Mouse (Mus musculus): ENCODE data around the gene Col27a1. TPM values are rescaled to one million over a fixed set of nuclear protein-coding genes. Genes with fewer than 3 reads are reported as not detected.

Col27a1 gene
- polyA plus RNA-seq, 1 experiment from 2014 or later = 5.7 TPM

DNA sequence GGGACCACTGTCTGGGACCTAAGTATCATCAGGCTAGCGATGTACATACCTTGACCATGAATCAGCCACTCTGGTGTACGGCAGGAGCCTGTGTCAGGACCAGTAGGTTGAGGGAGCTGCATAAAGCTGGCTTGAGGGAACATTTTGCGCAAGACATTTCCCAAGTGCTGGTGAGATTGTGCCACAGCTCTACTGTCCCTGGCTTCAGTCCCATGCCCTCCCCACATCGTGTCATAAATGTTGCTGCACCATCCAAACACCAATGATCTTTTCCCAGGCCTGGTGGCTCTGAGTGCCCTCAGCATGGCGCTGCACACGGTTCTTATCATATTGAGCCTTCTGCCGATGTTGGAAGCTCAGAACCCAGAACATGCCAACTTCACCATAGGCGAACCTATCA lies 130.5 kb downstream of the Col27a1 start, which contains the start of gene Orm1:
Gene Orm1 (plus strand): TSS at position 266 of the 400 bp plus-strand sequence.
- no peak within 1 kb of the TSS for H3K27ac ChIP-seq
- ATAC-seq (replicated peaks; ENCODE audit: low FRiP score, low read depth) = no peak
- no peaks in the 10 kb centered on the region for H3K36me3 ChIP-seq (ENCODE audit: insufficient read depth, low read length)
- H3K4me1 ChIP-seq (replicated peaks; ENCODE audit: insufficient read depth, low read length) = no peaks in the 10 kb centered on the region
- no peak for DNase-seq (ENCODE audit: low spot score)
- H3K9ac ChIP-seq (ENCODE audit: low read depth, low read length) = no peak within 1 kb of the TSS
- no peaks in the 10 kb centered on the region for H3K27me3 ChIP-seq (ENCODE audit: insufficient read depth, low read length)
- WGBS = 91% methylated on average over 8 of the region's 8 CpGs
- no peaks in the 10 kb centered on the region for H3K9me3 ChIP-seq (replicated peaks; ENCODE audit: low read length)
- H3K4me2 ChIP-seq (ENCODE audit: low read length) = no peak within 1 kb of the TSS
- TF ChIP-seq CTCF (IDR thresholded peaks at IDR 0.05; ENCODE audit: low read depth) = no peak
- no peak within 1 kb of the TSS for H3K4me3 ChIP-seq (replicated peaks; ENCODE audit: low read depth, low read length)

GRCm38 (mm10) chr4:63345261-63345660 lies 131.5 kb downstream of the Col27a1 start:
- H3K4me3 ChIP-seq (replicated peaks; ENCODE audit: low read depth, low read length) = no peak overlapping the region
- no peak for TF ChIP-seq CTCF (IDR thresholded peaks at IDR 0.05; ENCODE audit: low read depth)
- H3K36me3 ChIP-seq (ENCODE audit: insufficient read depth, low read length) = no peaks in the 10 kb centered on the region
- H3K4me1 ChIP-seq (replicated peaks; ENCODE audit: insufficient read depth, low read length) = no peaks in the 10 kb centered on the region
- H3K27me3 ChIP-seq (ENCODE audit: insufficient read depth, low read length) = no peaks in the 10 kb centered on the region
- no peak overlapping the region for H3K4me2 ChIP-seq (ENCODE audit: low read length)
- no peak overlapping the region for H3K27ac ChIP-seq
- no peak overlapping the region for H3K9ac ChIP-seq (ENCODE audit: low read depth, low read length)
- no peak for DNase-seq (ENCODE audit: low spot score)
- no peak for ATAC-seq (replicated peaks; ENCODE audit: low FRiP score, low read depth)
- H3K9me3 ChIP-seq (replicated peaks; ENCODE audit: low read length) = no peaks in the 10 kb centered on the region

GRCm38 (mm10) chr4:63346659-63347058 lies 132.9 kb downstream of the Col27a1 start:
- ATAC-seq (replicated peaks; ENCODE audit: low FRiP score, low read depth) (no peak), DNase-seq (ENCODE audit: low spot score) (no peak)
- no peak for TF ChIP-seq CTCF (IDR thresholded peaks at IDR 0.05; ENCODE audit: low read depth)
- no peak overlapping the region for H3K27ac ChIP-seq
- H3K4me2 ChIP-seq (ENCODE audit: low read length) = no peak overlapping the region
- no peaks in the 10 kb centered on the region for H3K4me1 ChIP-seq (replicated peaks; ENCODE audit: insufficient read depth, low read length)
- no peaks in the 10 kb centered on the region for H3K9me3 ChIP-seq (replicated peaks; ENCODE audit: low read length)
- no peak overlapping the region for H3K4me3 ChIP-seq (replicated peaks; ENCODE audit: low read depth, low read length)
- no peak overlapping the region for H3K9ac ChIP-seq (ENCODE audit: low read depth, low read length)
- 75% methylated on average over 4 of the region's 4 CpGs for WGBS
- H3K36me3 ChIP-seq (ENCODE audit: insufficient read depth, low read length) = no peaks in the 10 kb centered on the region
- no peaks in the 10 kb centered on the region for H3K27me3 ChIP-seq (ENCODE audit: insufficient read depth, low read length)

DNA sequence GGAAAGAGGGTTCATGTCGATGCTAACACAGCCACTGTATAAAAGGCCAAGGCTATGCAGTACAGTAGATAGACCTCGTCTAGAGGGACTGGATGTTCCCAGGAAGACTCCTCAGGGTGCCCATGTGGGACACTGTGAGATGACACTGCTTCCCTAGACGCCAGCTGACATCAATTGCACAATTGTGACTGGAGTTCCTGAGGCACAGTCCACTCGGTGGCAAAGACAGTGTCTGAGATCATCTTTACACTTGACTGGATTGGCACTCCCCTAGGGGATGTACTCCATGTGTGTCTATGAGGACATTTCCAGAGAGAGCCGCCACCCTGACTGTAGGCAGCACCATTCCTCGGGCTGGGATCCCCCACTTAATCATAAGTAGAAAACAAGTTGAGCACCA lies 134.7 kb downstream of the Col27a1 start:
- Histone ChIP-seq H3K27me3 (ENCODE audit: insufficient read depth, low read length) (no peaks in the 10 kb centered on the region), H3K27ac (no peak overlapping the region), H3K4me2 (ENCODE audit: low read length) (no peak overlapping the region), H3K9me3 (replicated peaks; ENCODE audit: low read length) (no peaks in the 10 kb centered on the region), H3K4me3 (replicated peaks; ENCODE audit: low read depth, low read length) (no peak overlapping the region), H3K36me3 (ENCODE audit: insufficient read depth, low read length) (no peaks in the 10 kb centered on the region), H3K9ac (ENCODE audit: low read depth, low read length) (no peak overlapping the region), H3K4me1 (replicated peaks; ENCODE audit: insufficient read depth, low read length) (no peaks in the 10 kb centered on the region)
- ATAC-seq (replicated peaks; ENCODE audit: low FRiP score, low read depth) (no peak; the same call in 1 of the 2 replicates), DNase-seq (ENCODE audit: low spot score) (no peak)
- no peak for TF ChIP-seq CTCF (IDR thresholded peaks at IDR 0.05; ENCODE audit: low read depth)
- 70% methylated on average over 6 of the region's 6 CpGs for WGBS

DNA sequence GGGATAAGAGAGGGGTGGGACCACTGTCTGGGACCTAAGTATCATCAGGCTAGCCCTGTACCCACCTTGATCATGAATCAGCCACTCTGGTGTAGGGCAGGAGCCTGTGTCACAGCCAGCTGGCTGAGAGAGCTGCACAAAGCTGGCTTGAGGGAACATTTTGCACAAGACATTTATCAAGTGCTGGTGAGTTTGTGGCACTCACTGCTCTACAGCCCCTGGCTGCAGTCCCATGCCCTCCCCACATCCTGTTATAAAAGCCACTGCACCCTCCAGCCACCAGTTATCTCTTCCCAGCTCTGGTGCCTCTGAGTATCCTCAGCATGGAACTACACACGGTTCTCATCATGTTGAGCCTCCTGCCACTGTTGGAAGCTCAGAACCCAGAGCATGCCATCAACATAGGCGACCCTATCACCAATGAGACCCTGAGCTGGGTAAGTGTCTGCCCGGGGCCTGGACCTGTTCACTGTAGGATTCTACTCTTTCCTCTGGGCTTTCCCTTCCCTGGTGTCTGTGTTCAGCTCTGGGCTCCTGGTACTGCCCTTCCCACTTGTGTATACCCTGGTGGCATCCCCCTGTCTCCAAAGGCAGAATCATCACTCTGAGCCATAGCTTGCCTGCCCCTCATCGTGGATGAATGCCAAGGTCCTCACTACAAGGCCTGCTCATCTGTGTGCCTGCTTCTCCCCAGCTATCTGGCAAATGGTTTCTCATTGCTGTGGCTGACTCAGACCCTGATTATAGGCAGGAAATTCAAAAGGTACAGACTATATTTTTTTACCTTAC lies 142.3 kb downstream of the Col27a1 start, which contains the start of gene Orm3:
Gene Orm3 (plus strand): TSS at position 286 of the 789 bp plus-strand sequence.
- no peak within 1 kb of the TSS for H3K4me2 ChIP-seq (ENCODE audit: low read length)
- H3K27ac ChIP-seq = no peak within 1 kb of the TSS
- no peaks in the 10 kb centered on the region for H3K36me3 ChIP-seq (ENCODE audit: insufficient read depth, low read length)
- DNase-seq (ENCODE audit: low spot score) (no peak), ATAC-seq (replicated peaks; ENCODE audit: low FRiP score, low read depth) (no peak)
- 74% methylated on average over 4 of the region's 4 CpGs for WGBS
- no peak within 1 kb of the TSS for H3K9ac ChIP-seq (ENCODE audit: low read depth, low read length)
- H3K9me3 ChIP-seq (replicated peaks; ENCODE audit: low read length) = no peaks in the 10 kb centered on the region
- no peaks in the 10 kb centered on the region for H3K4me1 ChIP-seq (replicated peaks; ENCODE audit: insufficient read depth, low read length)
- no peak for TF ChIP-seq CTCF (IDR thresholded peaks at IDR 0.05; ENCODE audit: low read depth)
- no peak within 1 kb of the TSS for H3K4me3 ChIP-seq (replicated peaks; ENCODE audit: low read depth, low read length)
- no peaks in the 10 kb centered on the region for H3K27me3 ChIP-seq (ENCODE audit: insufficient read depth, low read length)

- Histone ChIP-seq H3K36me3 (ENCODE audit: insufficient read depth, low read length) (no peaks in the 10 kb centered on the region), H3K9ac (ENCODE audit: low read depth, low read length) (no peak overlapping the region), H3K4me2 (ENCODE audit: low read length) (no peak overlapping the region), H3K27ac (no peak overlapping the region), H3K4me3 (replicated peaks; ENCODE audit: low read depth, low read length) (no peak overlapping the region), H3K9me3 (replicated peaks; ENCODE audit: low read length) (no peaks in the 10 kb centered on the region), H3K27me3 (ENCODE audit: insufficient read depth, low read length) (no peaks in the 10 kb centered on the region), H3K4me1 (replicated peaks; ENCODE audit: insufficient read depth, low read length) (no peaks in the 10 kb centered on the region)
- ATAC-seq (replicated peaks; ENCODE audit: low FRiP score, low read depth) (no peak), DNase-seq (ENCODE audit: low spot score) (no peak)
- WGBS = 44% methylated on average over 2 of the region's 2 CpGs
- TF ChIP-seq CTCF (IDR thresholded peaks at IDR 0.05; ENCODE audit: low read depth) = no peak
Measured at GRCm38 (mm10) chr4:63356981-63357570, 143.3 kb downstream of the Col27a1 start.
